Mouse (Mus musculus) gastrocnemius, adult 2 months (tissue): ENCODE data around the gene Tanc1. TPM values are rescaled to one million over a fixed set of nuclear protein-coding genes. Genes with fewer than 3 reads are reported as not detected.

Experiments used
- DNase-seq: peaks from one replicate; pipeline ENCODE4 v3.0.0; 2022
- H3K27ac ChIP-seq: fragments of 200-600 bp; 2 replicates; pipeline ENCODE4 v1.8.1; 2022; ENCODE audit warnings: mild to moderate bottlenecking
- H3K4me3 ChIP-seq: fragments of 200-600 bp; 2 replicates; pipeline ENCODE4 v1.8.1; 2022; ENCODE audit warnings: mild to moderate bottlenecking, moderate library complexity
- CTCF ChIP-seq: fragments of 200-600 bp; IDR thresholded peaks from 2 replicates; pipeline ENCODE4 v1.8.1; 2022; ENCODE audit warnings: antibody characterized with exemption, mild to moderate bottlenecking, moderate library complexity
- intact Hi-C: fragments of 180-260 bp; cut with DNase I; formaldehyde crosslinking; loops from one replicate; pipeline ENCODE4 v1.15.1; 2025
- total RNA-seq, 2 experiments: library from RNA; stranded (reverse); gene quantifications; 2 replicates each; pipeline ENCODE4 v1.2.3; 2021

Tanc1 gene
- total RNA-seq, 2 experiments from 2014 or later, result 6.3 to 8.7 TPM

GRCm38 (mm10) chr2:59814997-59815396, 203.2 kb downstream of the Tanc1 start:
- Histone ChIP-seq H3K27ac (no peak overlapping the region), H3K4me3 (no peak overlapping the region)
- intact Hi-C loops, result no loop called here
- no peak for TF ChIP-seq CTCF
- no peak for DNase-seq

- no peak overlapping the region for H3K4me3 ChIP-seq
- intact Hi-C loops, result no loop called here
- no peak overlapping the region for H3K27ac ChIP-seq
- TF ChIP-seq CTCF, result no peak
- DNase-seq, result no peak
Measured at GRCm38 (mm10) chr2:59818663-59819062, 206.8 kb downstream of the Tanc1 start.

- no peak for TF ChIP-seq CTCF
- intact Hi-C loops, result no loop called here
- no peak for DNase-seq
- Histone ChIP-seq H3K4me3 (no peak overlapping the region), H3K27ac (no peak overlapping the region)
Measured at GRCm38 (mm10) chr2:59819415-59819814, 207.6 kb downstream of the Tanc1 start.

GRCm38 (mm10) chr2:59820088-59820487, 208.2 kb downstream of the Tanc1 start:
- intact Hi-C loops, result no loop called here
- H3K4me3 ChIP-seq, result no peak overlapping the region
- H3K27ac ChIP-seq, result no peak overlapping the region
- DNase-seq, result no peak
- TF ChIP-seq CTCF, result no peak

GRCm38 (mm10) chr2:59821044-59821443, 209.2 kb downstream of the Tanc1 start:
- Histone ChIP-seq H3K4me3 (no peak overlapping the region), H3K27ac (no peak overlapping the region)
- intact Hi-C loops, result no loop called here
- no peak for TF ChIP-seq CTCF
- DNase-seq, result no peak

GRCm38 (mm10) chr2:59824289-59824688, 212.4 kb downstream of the Tanc1 start:
- no peak for TF ChIP-seq CTCF
- peak; percentile 63 for DNase-seq
- Histone ChIP-seq H3K4me3 (peak overlapping the region; percentile 30; the same call in 1 of the 2 replicates), H3K27ac (peak overlapping the region; percentile 56)
- intact Hi-C loops, result no loop called here

- intact Hi-C loops, result no loop called here
- Histone ChIP-seq H3K4me3 (no peak overlapping the region), H3K27ac (no peak overlapping the region; the same call in 1 of the 2 replicates)
- DNase-seq, result no peak
- TF ChIP-seq CTCF, result no peak
Measured at GRCm38 (mm10) chr2:59825380-59825779, 213.5 kb downstream of the Tanc1 start.

- no peak for TF ChIP-seq CTCF
- intact Hi-C loops, result no loop called here
- Histone ChIP-seq H3K4me3 (peak overlapping the region; percentile 64), H3K27ac (peak overlapping the region; percentile 92)
- DNase-seq, result no peak
Measured at GRCm38 (mm10) chr2:59828103-59828655, 216.3 kb downstream of the Tanc1 start.

- H3K4me3 ChIP-seq, result peak overlapping the region; percentile 64
- DNase-seq, result peak; percentile 90
- no peak for TF ChIP-seq CTCF
- peak overlapping the region; percentile 92 for H3K27ac ChIP-seq
- intact Hi-C loops, result no loop called here
Measured at GRCm38 (mm10) chr2:59828777-59829508, 217.1 kb downstream of the Tanc1 start.

GRCm38 (mm10) chr2:59829718-59830117, 217.9 kb downstream of the Tanc1 start:
- peak overlapping the region; percentile 92 for H3K27ac ChIP-seq
- no peak for DNase-seq
- H3K4me3 ChIP-seq, result peak overlapping the region; percentile 64
- intact Hi-C loops, result loop anchor here (5.0 to 10.0 kb wide), 3 partner anchors 53 to 375 kb away; partner anchors contain the start of genes Baz2b, March7 and Wdsub1
- TF ChIP-seq CTCF, result no peak

- intact Hi-C loops, result loop anchor here (5.0 to 10.0 kb wide), 3 partner anchors 52 to 375 kb away; partner anchors contain the start of genes Baz2b, March7 and Wdsub1
- peak; percentile 72 for DNase-seq
- Histone ChIP-seq H3K27ac (peak overlapping the region; percentile 92), H3K4me3 (peak overlapping the region; percentile 64)
- peak; percentile 59 for TF ChIP-seq CTCF
Measured at GRCm38 (mm10) chr2:59830151-59830550, 218.3 kb downstream of the Tanc1 start.

- DNase-seq, result peak; percentile 34
- TF ChIP-seq CTCF, result no peak
- Histone ChIP-seq H3K4me3 (peak overlapping the region; percentile 64), H3K27ac (peak overlapping the region; percentile 92)
- intact Hi-C loops, result loop anchor here (5.0 to 10.0 kb wide), 3 partner anchors 51 to 374 kb away; partner anchors contain the start of genes Baz2b, March7 and Wdsub1
Measured at GRCm38 (mm10) chr2:59830940-59831339, 219.1 kb downstream of the Tanc1 start.

- H3K4me3 ChIP-seq, result no peak overlapping the region
- H3K27ac ChIP-seq, result peak overlapping the region; percentile 92
- DNase-seq, result no peak
- intact Hi-C loops, result loop anchor here (5.0 to 10.0 kb wide), 3 partner anchors 50 to 373 kb away; partner anchors contain the start of genes Baz2b, March7 and Wdsub1
- TF ChIP-seq CTCF, result no peak
Measured at GRCm38 (mm10) chr2:59831831-59832230, 220.0 kb downstream of the Tanc1 start.
